Mouse (Mus musculus) kidney, adult 2 months (tissue): ENCODE results near the gene Prkar1a.

ENCODE experiments used
- CTCF ChIP-seq: fragments of 200-500 bp; conservative IDR thresholded peaks from 2 replicates; pipeline ENCODE4 v1.5.1; 2011; ENCODE audit warnings: low read depth, mild to moderate bottlenecking, control low read depth, low read length, moderate library complexity, mixed read lengths; ENCODE audit not compliant: insufficient read depth, insufficient read length
- POLR2A ChIP-seq: fragments of 200-500 bp; IDR thresholded peaks from one replicate; pipeline ENCODE4 v1.6.1; 2011; ENCODE audit warnings: low read depth, low read length, control low read depth

DNA sequence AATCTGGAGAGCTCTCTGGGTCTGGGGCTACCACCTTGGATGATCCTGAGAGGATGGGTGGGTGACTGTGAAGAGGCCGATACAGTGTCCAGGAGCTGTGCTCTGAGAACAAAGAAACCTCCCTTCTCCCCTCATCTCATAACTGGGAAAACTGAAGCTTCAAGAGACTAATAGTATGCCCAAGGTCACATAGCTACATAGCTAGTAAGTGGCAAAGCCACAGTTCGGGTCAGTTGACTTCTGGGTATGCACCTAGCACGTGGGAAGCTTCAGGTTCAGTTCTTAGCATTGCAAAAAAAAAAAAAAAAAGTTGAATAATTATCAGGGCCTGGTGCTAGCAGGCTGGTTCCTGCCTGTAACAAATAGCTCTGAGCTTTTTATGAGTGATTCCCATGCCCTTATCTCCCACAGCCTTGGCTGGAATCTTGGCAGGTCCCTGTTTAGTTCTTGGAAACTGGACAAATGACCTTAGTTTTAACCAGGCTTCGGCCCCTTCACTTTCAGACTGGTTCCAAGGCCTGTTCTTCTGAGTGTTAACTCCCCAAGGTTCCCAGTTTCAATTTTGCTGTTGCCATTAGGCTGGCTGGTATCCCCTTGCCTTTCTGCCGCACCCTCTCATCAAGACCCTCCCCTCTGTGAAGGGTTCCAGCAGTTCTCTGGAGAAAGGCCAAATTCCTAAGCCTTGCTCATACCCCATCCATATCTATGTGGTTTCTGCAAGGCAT lies 7.5 kb upstream of the Prkar1a start:
- no peak for TF ChIP-seq CTCF
- TF ChIP-seq POLR2A, result no peak
